Mouse (Mus musculus) embryonic stem cell, embryonic (primary cell): Measurements from ENCODE around the gene Fam184b.

Experiments used
- CTCF ChIA-PET, 4 experiments: fragments of 300-600 bp in 2 of 4; fragments of 350-600 bp in 2 of 4; sonication (Branson Sonifier 250); formaldehyde crosslinking; loops; one replicate each; lab custom pipeline; 2022; ENCODE audit warnings: inconsistent platforms in 2 of 4; lab: Charles Lee
- POLR2A ChIA-PET, 4 experiments: fragments of 300-600 bp in 2 of 4; fragments of 350-600 bp in 2 of 4; sonication (Branson Sonifier 250); formaldehyde crosslinking; loops; one replicate each; lab custom pipeline; 2022; ENCODE audit warnings: antibody characterized with exemption in 4 of 4, inconsistent platforms in 1 of 4; lab: Charles Lee

Fam184b gene

GRCm38 (mm10) chr5:45496930-45497550, 142.4 kb downstream of the Fam184b start:
- CTCF ChIA-PET, result no interaction called here
- POLR2A ChIA-PET, result interaction anchor here in 2 of 4 experiments (1.8 to 16.9 kb wide), 9 partner anchors 8 to 173 kb away, joined by 7 to 249 read pairs (median 15); partner anchors contain the start of genes Ncapg (in 2 of the 2) and Qdpr (in 2 of the 2)

- POLR2A ChIA-PET, result interaction anchor here in 3 of 4 experiments (0.8 to 16.9 kb wide), 15 partner anchors 9 to 174 kb away, joined by 3 to 249 read pairs (median 15); partner anchors contain the start of genes Ncapg (in 3 of the 3) and Qdpr (in 2 of the 3)
- CTCF ChIA-PET, result no interaction called here
Measured at GRCm38 (mm10) chr5:45496479-45496878, 142.9 kb downstream of the Fam184b start.

DNA sequence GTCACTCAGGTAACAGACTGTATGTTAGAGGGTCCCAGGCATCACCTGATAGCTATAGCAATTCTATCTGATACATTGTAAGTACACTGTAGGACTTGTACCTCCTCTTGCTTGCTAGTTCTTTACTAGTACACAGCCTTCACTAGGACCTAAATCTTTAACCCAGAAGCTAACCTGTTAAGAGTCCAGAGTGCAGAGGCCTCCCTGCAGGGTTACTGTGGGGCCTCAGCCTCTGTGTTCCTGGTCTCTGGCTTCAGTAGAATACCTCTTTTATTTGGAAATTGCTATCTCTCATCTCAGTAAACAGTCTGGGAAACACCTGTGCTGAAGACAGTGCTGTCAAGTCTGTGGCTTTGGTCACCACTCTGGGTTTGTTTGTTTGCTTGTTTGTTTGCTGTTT, 143.4 kb downstream of the Fam184b start:
- POLR2A ChIA-PET, result interaction anchor here in 3 of 4 experiments (0.7 to 16.9 kb wide), 19 partner anchors 7 to 360 kb away, joined by 3 to 249 read pairs (median 7); partner anchors contain the start of genes Ncapg (in 3 of the 3) and Qdpr (in 2 of the 3)
- CTCF ChIA-PET, result no interaction called here

DNA sequence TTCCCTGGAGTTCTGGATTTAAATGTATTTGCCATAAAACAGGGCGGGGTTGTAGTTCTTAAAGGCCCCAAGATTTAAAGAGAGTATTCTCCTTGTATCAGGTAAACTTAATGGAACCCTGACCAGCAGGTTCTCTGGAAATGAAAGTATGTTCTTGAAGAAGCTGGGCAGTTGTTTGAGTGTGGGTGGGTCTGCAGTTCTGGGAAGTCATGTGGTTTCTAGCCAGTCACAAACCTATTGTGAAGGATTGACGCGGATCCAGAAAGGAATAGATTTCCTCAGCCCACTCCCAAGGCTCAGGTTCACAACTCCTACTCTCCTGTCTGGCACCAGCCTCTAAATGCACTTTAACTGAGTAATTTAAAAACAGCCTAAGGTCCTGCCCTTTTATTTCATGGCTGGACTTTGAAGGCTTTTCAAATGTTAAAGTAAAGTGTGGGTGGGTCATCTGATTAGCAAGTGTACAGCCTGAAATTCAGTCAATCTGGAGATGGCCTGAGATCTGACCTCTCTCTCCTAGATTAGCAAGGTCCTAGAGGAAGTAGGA, 143.9 kb downstream of the Fam184b start:
- ChIA-PET POLR2A (interaction anchor here (0.6 to 16.9 kb wide), 22 partner anchors 8 to 1847 kb away, joined by 3 to 249 read pairs (median 5); partner anchors contain the start of genes Ncapg (in 3 of the 4) and Qdpr (in 2 of the 4)), CTCF (interaction anchor here in 1 of 4 experiments (0.6 kb wide), 1 partner anchor 40 kb away, joined by 4 read pairs; no protein-coding TSS in a partner anchor)

- ChIA-PET POLR2A (interaction anchor here in 2 of 4 experiments (0.6 to 16.9 kb wide), 19 partner anchors 8 to 176 kb away, joined by 3 to 249 read pairs (median 5); partner anchors contain the start of genes Ncapg (in 2 of the 2) and Qdpr (in 2 of the 2)), CTCF (no interaction called here)
Measured at GRCm38 (mm10) chr5:45494093-45494755, 145.2 kb downstream of the Fam184b start.

- ChIA-PET POLR2A (interaction anchor here in 2 of 4 experiments (0.6 to 16.9 kb wide), 18 partner anchors 9 to 177 kb away, joined by 3 to 249 read pairs (median 5); partner anchors contain the start of genes Ncapg (in 2 of the 2) and Qdpr (in 2 of the 2)), CTCF (no interaction called here)
Measured at GRCm38 (mm10) chr5:45493191-45494092, 146.0 kb downstream of the Fam184b start, which contains the start of gene Lap3. Gene Lap3, plus strand, starts transcription at chr5:45493374.

- ChIA-PET CTCF (interaction anchor here in 1 of 4 experiments (0.8 kb wide), 1 partner anchor 42 kb away, joined by 3 read pairs; no protein-coding TSS in a partner anchor), POLR2A (interaction anchor here in 2 of 4 experiments (0.7 to 16.9 kb wide), 12 partner anchors 13 to 178 kb away, joined by 3 to 249 read pairs (median 4); partner anchors contain the start of genes Ncapg (in 2 of the 2), Qdpr (in 2 of the 2) and Fam184b (in 1 of the 2))
Measured at GRCm38 (mm10) chr5:45491776-45492175, 147.6 kb downstream of the Fam184b start.

GRCm38 (mm10) chr5:45483654-45484053, 155.8 kb downstream of the Fam184b start:
- ChIA-PET POLR2A (interaction anchor here in 1 of 4 experiments (0.8 kb wide), 1 partner anchor 33 kb away, joined by 3 read pairs; the partner anchor contains the start of gene Qdpr), CTCF (no interaction called here)

DNA sequence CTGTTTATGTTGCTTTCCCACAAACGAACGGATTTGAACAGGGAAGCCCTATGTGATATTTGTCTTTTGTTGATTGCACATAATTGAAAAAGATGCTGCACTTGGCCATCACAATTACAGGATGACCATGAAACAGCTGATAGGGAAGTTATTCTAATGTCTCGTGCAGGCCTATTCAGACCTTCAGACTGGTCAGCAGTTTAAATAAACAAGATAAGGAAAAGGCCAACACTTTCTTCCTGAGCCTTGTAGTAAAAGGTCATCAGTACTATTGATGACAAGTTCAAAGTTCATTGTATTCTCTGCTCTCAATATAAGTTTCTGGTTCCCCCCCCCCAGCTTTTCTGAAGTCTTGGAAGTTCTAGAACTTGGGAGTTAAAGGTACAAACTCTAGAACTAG, 156.8 kb downstream of the Fam184b start:
- ChIA-PET CTCF (no interaction called here), POLR2A (interaction anchor here in 1 of 4 experiments (0.7 kb wide), 1 partner anchor 44 kb away, joined by 4 read pairs; no protein-coding TSS in a partner anchor)

GRCm38 (mm10) chr5:45481125-45481524, 158.3 kb downstream of the Fam184b start:
- CTCF ChIA-PET, result interaction anchor here in 1 of 4 experiments (0.6 kb wide), 1 partner anchor 158 kb away, joined by 3 read pairs; no protein-coding TSS in a partner anchor
- POLR2A ChIA-PET, result interaction anchor here in 1 of 4 experiments (1.1 to 1.6 kb wide), 2 partner anchors 13 to 188 kb away, joined by 3 read pairs; partner anchors contain the start of gene Ncapg

- ChIA-PET CTCF (interaction anchor here in 2 of 4 experiments (0.6 kb wide), 3 partner anchors 21 to 952 kb away, joined by 3 read pairs; no protein-coding TSS in a partner anchor), POLR2A (interaction anchor here in 2 of 4 experiments (0.8 to 1.6 kb wide), 2 partner anchors 10 to 14 kb away, joined by 3 to 4 read pairs; no protein-coding TSS in a partner anchor)
Measured at GRCm38 (mm10) chr5:45480066-45480465, 159.3 kb downstream of the Fam184b start.
